Mouse (Mus musculus) hindbrain, embryonic 10.5 days (tissue): ENCODE measurements around the gene Upf3b. TPM values are rescaled to one million over a fixed set of nuclear protein-coding genes. Genes with fewer than 3 reads are reported as not detected.
"Not testable (repeated sequence)": the region's sequence is repeated elsewhere in the genome, so short reads cannot be mapped to it uniquely, and the experiment has no call there.

ENCODE experiments used
- DNase-seq: peaks from one replicate; pipeline ENCODE4 v3.0.0-alpha.2; 2017; ENCODE audit warnings: low spot score
- H3K27ac ChIP-seq: fragments of 300-500 bp; sonication (generic); 2 replicates; pipeline ENCODE4 v1.5.1; 2016; ENCODE audit warnings: mild to moderate bottlenecking, moderate library complexity
- H3K27me3 ChIP-seq: fragments of 300-500 bp; sonication (generic); 2 replicates; pipeline ENCODE4 v1.6.1; 2016; ENCODE audit warnings: mild to moderate bottlenecking; ENCODE audit not compliant: poor library complexity, insufficient read depth, severe bottlenecking
- H3K36me3 ChIP-seq: fragments of 300-500 bp; sonication (generic); 2 replicates; pipeline ENCODE4 v1.6.1; 2016; ENCODE audit warnings: mild to moderate bottlenecking, moderate library complexity
- H3K4me1 ChIP-seq: fragments of 300-500 bp; sonication (generic); replicated peaks from 2 replicates; pipeline ENCODE4 v1.6.1; 2016; ENCODE audit warnings: mild to moderate bottlenecking
- H3K4me3 ChIP-seq: fragments of 300-500 bp; sonication (generic); 2 replicates; pipeline ENCODE4 v1.5.1; 2016; ENCODE audit warnings: mild to moderate bottlenecking, moderate library complexity
- H3K9me3 ChIP-seq: fragments of 300-500 bp; sonication (generic); 2 replicates; pipeline ENCODE4 v1.6.1; 2016; ENCODE audit warnings: mild to moderate bottlenecking, moderate library complexity
- WGBS: fragments of 180-500 bp; shearing (Covaris S2); methylation state at CpG from one replicate; pipeline ENCODE4 v1.1.7; 2016; 5-methylcytosine and 5-hydroxymethylcytosine counted together
- polyA plus RNA-seq: library from polyadenylated mRNA; unstranded; fragments of >200 nt; fragmentation: Nextera tagmentation; extraction: Ambion mirVana; gene quantifications from 2 replicates; pipeline ENCODE4 v1.2.1, GENCODE M21; 2016

Upf3b gene
- polyA plus RNA-seq, 1 experiment from 2014 or later, result 13.0 TPM

DNA sequence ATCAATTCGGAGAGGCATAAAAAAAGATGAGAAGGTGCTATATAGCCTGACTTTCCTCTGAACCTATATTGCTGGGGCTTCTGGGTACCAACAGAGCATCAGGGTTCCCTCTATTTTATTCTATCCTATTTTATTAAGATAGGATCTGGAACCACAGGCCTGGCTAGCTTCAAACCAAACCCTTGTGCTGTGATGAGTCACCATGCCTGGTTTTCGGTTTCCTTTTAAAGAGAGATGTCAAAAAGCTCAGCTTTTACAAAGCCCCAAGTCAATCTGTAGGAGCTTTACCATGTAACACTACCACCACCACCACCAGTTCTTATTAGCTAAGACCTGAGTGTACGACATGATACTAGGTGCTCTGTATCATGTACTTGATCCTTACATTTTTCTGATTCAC, 11.4 kb downstream of the Upf3b start:
- Histone ChIP-seq H3K4me1 (no peaks in the 10 kb centered on the region), H3K4me3 (no peak overlapping the region), H3K9me3 (no peaks in the 10 kb centered on the region), H3K36me3 (peaks cover 76% of the 10 kb centered on the region), H3K27me3 (no peaks in the 10 kb centered on the region), H3K27ac (no peak overlapping the region)
- WGBS, result 89% methylated on average over 3 of the region's 3 CpGs
- no peak for DNase-seq

DNA sequence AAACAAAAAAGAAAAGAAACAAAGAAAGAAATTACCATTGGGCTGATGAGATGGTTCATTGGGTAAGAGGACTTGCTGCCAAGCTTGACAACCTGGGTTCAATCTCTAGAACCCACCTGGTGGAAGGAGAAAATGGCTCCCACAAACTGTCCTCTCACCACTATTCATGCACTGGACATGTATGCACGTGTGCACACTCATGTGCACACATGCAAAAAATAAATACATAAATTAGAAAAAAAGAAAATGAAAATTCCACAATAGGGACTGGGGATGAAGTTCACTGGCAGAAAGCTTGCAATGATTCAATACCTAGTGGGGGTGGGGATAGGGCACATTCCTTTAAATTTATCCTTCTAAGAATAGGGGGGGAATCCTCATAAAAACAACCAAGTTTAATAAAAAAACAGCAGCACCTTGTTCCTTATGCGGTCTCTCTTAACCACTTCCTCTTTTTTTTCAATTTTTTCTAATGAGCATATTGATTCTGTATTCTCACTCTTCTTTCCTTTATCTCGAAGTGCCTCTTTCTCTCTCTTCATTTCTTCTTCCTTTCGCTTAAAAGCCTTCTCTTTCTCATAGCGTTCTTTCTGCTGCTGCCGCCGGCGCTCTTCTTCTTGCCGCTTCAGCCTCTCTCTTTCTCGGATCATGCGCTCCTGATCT, 14.9 kb downstream of the Upf3b start:
- Histone ChIP-seq H3K36me3 (peaks cover 68% of the 10 kb centered on the region), H3K4me3 (no peak overlapping the region), H3K27me3 (no peaks in the 10 kb centered on the region), H3K4me1 (no peaks in the 10 kb centered on the region), H3K27ac (no peak overlapping the region), H3K9me3 (no peaks in the 10 kb centered on the region)
- no peak for DNase-seq
- WGBS, result 93% methylated on average over 11 of the region's 11 CpGs

- 84% methylated on average over 3 of the region's 3 CpGs for WGBS
These were observed 18.7 kb downstream of the Upf3b start for GRCm38 (mm10) chrX:37091457-37091856.

GRCm38 (mm10) chrX:37088778-37089177, 21.3 kb downstream of the Upf3b start:
- Histone ChIP-seq H3K27ac (no peak overlapping the region), H3K27me3 (no peaks in the 10 kb centered on the region), H3K36me3 (peaks cover 19% of the 10 kb centered on the region), H3K9me3 (no peaks in the 10 kb centered on the region), H3K4me1 (no peaks in the 10 kb centered on the region), H3K4me3 (no peak overlapping the region)
- 76% methylated on average over 1 of the region's 1 CpGs for whole genome bisulfite sequencing
- no peak for DNase-seq

More at GRCm38 (mm10) chrX:37091457-37091856, 18.7 kb downstream of the Upf3b start:
- Histone ChIP-seq H3K27me3 (no peaks in the 10 kb centered on the region), H3K27ac (no peak overlapping the region), H3K9me3 (no peaks in the 10 kb centered on the region), H3K4me1 (no peaks in the 10 kb centered on the region), H3K4me3 (no peak overlapping the region), H3K36me3 (peaks cover 34% of the 10 kb centered on the region)
- DNase-seq, result no peak

DNA sequence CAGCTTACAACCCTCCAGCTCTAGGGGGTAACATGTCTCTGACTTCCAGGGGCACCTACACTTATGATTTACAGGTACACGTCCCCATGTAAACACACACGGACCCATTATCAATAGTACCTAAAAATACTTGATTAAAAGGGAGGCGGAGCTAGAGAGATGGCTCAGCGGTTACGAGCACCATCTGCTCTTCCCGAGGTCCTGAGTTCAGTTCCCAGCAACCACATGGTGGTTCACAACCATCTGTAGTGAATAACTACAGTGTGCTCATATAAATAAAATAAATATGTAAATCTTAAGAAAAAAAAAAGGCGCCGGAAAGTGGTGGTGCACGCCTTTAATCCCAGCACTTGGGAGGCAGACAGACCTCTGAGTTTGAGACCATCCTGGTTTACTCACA, 24.5 kb downstream of the Upf3b start:
- H3K27ac ChIP-seq, result peak overlapping the region; percentile 91

DNA sequence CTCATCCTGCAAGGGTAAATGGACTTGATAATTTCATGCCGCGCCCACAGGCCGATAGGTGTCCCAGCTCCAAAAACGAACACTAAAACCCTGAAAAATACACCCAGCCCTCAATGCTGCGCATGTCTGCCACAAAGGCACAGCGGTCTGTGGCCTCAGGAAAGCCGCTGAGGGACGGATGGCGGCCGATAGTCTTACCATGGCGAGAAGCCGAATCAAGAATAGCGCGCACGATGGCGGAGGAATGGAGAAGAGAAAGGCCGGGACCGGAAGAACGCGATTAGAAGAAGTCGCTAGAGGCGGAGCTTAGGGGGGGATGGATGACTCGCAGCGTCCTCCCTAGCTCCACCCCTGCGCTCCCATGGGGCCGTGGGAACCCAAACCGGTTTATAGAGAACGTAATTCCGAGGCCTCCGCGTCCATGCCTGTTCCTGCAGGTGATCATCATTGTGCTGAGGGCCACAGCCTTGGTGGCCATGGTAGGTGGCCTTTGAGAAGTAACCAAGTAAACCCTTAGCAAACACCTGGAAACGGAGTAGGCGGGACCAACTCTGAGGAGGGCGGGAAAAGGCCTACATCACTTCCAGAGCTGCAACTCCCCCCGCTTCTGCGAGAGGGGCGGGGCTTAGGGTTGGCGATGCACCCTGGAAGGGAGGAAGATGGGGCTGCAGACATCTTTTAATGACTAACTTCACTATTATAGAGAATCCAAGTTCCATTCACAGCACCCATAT, 25.0 kb downstream of the Upf3b start, which contains the start of gene Rpl39:
Rpl39 (minus strand) TSS at position 476 of the 734 bp plus-strand sequence.
- peak within 1 kb of the TSS; percentile 91 for H3K27ac ChIP-seq
- peak; percentile 84 for DNase-seq
- WGBS, result 13% methylated on average over 38 of the region's 38 CpGs
- 0 out of 2 replicates have a peak, but pooled peaks cover 4% of the 10 kb centered on the region for H3K4me1 ChIP-seq
- no peaks in the 10 kb centered on the region for H3K27me3 ChIP-seq
- no peaks in the 10 kb centered on the region for H3K9me3 ChIP-seq
- peaks cover 31% of the 10 kb centered on the region for H3K36me3 ChIP-seq
- H3K4me3 ChIP-seq, result peak within 1 kb of the TSS; percentile 66

More for the DNA sequence above, 24.5 kb downstream of the Upf3b start:
- Histone ChIP-seq H3K4me1 (0 out of 2 replicates have a peak, but pooled peaks cover 4% of the 10 kb centered on the region), H3K4me3 (peak overlapping the region; percentile 66), H3K9me3 (no peaks in the 10 kb centered on the region), H3K27me3 (no peaks in the 10 kb centered on the region), H3K36me3 (peaks cover 30% of the 10 kb centered on the region)
- 26% methylated on average over 9 of the region's 9 CpGs for WGBS
- DNase-seq, result no peak

- H3K27ac ChIP-seq, result peak overlapping the region; percentile 91
- WGBS, result 18% methylated on average over 19 of the region's 19 CpGs
- 0 out of 2 replicates have a peak, but pooled peaks cover 4% of the 10 kb centered on the region for H3K4me1 ChIP-seq
- DNase-seq, result peak; percentile 15
- no peaks in the 10 kb centered on the region for H3K9me3 ChIP-seq
- no peaks in the 10 kb centered on the region for H3K27me3 ChIP-seq
- H3K36me3 ChIP-seq, result peaks cover 31% of the 10 kb centered on the region
- H3K4me3 ChIP-seq, result peak overlapping the region; percentile 66
These were observed 25.7 kb downstream of the Upf3b start for GRCm38 (mm10) chrX:37084318-37084926.

DNA sequence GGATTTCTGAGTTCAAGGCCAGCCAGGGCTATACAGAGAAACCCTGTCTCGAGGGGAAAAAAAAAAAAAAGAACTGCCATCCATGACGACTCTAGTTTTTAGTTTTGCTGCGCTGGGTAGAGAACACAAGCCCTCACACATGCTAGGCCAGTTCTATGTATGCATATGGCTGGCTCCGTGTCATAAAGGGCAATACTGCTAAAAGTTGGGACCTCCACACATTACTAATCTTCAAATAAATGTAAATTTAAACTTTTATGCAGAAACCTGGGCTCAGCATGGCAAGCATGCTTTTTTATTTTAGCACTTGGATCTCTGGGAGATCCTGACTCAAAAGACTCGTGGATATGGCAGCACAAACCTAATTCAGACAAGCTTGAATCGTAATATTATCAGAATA, 28.9 kb downstream of the Upf3b start:
- Histone ChIP-seq H3K4me3 (no peak overlapping the region), H3K4me1 (0 out of 2 replicates have a peak, but pooled peaks cover 4% of the 10 kb centered on the region), H3K27me3 (no peaks in the 10 kb centered on the region), H3K36me3 (peaks cover 31% of the 10 kb centered on the region), H3K9me3 (no peaks in the 10 kb centered on the region), H3K27ac (no peak overlapping the region)
- 63% methylated on average over 6 of the region's 6 CpGs for WGBS
- no peak for DNase-seq

GRCm38 (mm10) chrX:37080345-37080744, 29.8 kb downstream of the Upf3b start:
- not testable (repeated sequence) for H3K27me3 ChIP-seq, H3K9me3 ChIP-seq, DNase-seq, H3K4me3 ChIP-seq, H3K4me1 ChIP-seq, H3K27ac ChIP-seq
- peaks cover 31% of the 10 kb centered on the region for H3K36me3 ChIP-seq
- WGBS, result 73% methylated on average over 4 of the region's 4 CpGs

GRCm38 (mm10) chrX:37076651-37077050, 33.5 kb downstream of the Upf3b start:
- Histone ChIP-seq H3K27ac (no peak overlapping the region), H3K4me1 (no peaks in the 10 kb centered on the region), H3K9me3 (no peaks in the 10 kb centered on the region), H3K4me3 (no peak overlapping the region), H3K27me3 (no peaks in the 10 kb centered on the region), H3K36me3 (peaks cover 10% of the 10 kb centered on the region)
- no peak for DNase-seq
- WGBS, result 79% methylated on average over 8 of the region's 8 CpGs

DNA sequence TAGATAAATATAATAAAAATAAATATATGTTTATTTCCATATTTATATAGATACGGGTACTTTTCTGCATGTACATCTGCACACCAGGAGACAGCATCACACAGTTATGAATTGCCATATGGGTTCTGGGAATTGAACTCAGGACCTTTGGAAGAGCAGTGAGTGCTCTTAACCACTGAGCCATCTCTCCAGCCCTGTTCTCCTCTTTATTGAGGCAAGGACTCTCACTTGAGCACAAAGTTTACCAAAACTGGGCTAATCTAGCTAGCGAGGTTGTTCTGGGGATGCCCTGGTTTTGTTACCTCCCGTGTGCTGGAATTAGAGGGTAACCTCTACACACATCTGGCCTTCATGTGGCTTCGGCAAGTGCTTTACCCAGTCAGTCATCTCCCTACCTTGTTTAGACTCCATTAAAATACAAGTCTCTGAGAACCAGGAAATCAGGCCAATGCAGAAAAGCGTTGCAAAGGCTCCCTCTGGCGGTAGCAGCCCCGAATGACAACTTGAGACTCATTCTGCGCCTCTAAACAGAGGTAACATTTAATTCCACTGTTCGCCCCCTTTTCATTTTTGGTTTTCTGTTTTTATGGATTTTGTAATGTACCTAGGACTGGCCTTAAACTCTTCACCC, 35.7 kb downstream of the Upf3b start:
- Histone ChIP-seq H3K4me3 (no peak overlapping the region), H3K36me3 (no peaks in the 10 kb centered on the region), H3K27ac (no peak overlapping the region), H3K9me3 (no peaks in the 10 kb centered on the region), H3K27me3 (no peaks in the 10 kb centered on the region), H3K4me1 (no peaks in the 10 kb centered on the region)
- DNase-seq, result peak; percentile 53
- WGBS, result 38% methylated on average over 9 of the region's 9 CpGs

DNA sequence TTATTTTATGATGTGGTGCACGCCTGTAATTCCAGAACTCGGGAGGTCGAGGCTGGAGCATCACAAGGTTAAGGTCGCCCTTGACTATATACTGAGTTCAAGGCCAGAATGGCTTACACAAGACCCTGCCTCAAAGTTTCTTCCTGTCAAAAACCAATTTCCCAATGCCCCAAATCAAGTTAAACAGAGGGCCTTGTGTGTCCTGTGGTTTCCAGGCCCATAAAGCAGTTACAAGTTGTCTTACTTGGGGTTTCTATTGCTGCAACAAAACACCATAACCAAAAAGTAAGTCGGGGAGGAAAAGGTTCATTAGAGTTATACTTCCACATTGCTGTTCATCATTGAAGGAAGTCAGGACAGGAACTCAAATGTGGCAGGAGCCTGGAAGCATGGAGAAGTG, 41.4 kb downstream of the Upf3b start:
- Histone ChIP-seq H3K27ac (no peak overlapping the region), H3K9me3 (no peaks in the 10 kb centered on the region), H3K4me3 (no peak overlapping the region), H3K27me3 (no peaks in the 10 kb centered on the region), H3K4me1 (no peaks in the 10 kb centered on the region), H3K36me3 (no peaks in the 10 kb centered on the region)
- WGBS, result 84% methylated on average over 5 of the region's 5 CpGs
- DNase-seq, result no peak
